Mouse (Mus musculus): ENCODE results near the gene Vrtn. TPM values are rescaled to one million over a fixed set of nuclear protein-coding genes. Genes with fewer than 3 reads are reported as not detected.
A peak's percentile ranks its signal among the peaks of the same experiment; 100 is the strongest.

Gene Vrtn
- total and polyA plus RNA-seq, 2 experiments from 2014 or later = 0.06 TPM; not detected in 1

- WGBS = 11% methylated on average over 6 of the region's 6 CpGs
- Histone ChIP-seq H3K4me3 (ENCODE audit: low read depth, low read length) (no peak overlapping the region), H3K4me1 (ENCODE audit: insufficient read depth) (no peaks in the 10 kb centered on the region), H3K9me3 (ENCODE audit: low read length) (no peaks in the 10 kb centered on the region), H3K36me3 (ENCODE audit: insufficient read depth) (no peaks in the 10 kb centered on the region), H3K27me3 (ENCODE audit: insufficient read depth, low read length) (peaks cover 38% of the 10 kb centered on the region), H3K27ac (ENCODE audit: low read depth, low read length) (no peak overlapping the region), H3K4me2 (ENCODE audit: low read depth) (no peak overlapping the region), H3K9ac (no peak overlapping the region)
- TF ChIP-seq CTCF (IDR thresholded peaks at IDR 0.05; ENCODE audit: low read depth) = no peak
- DNase-seq = no peak
- no peak for ATAC-seq
These were observed 566 bp upstream of the Vrtn start for GRCm38 (mm10) chr12:84640253-84640652.

- Histone ChIP-seq H3K27me3 (ENCODE audit: insufficient read depth, low read length) (no peaks in the 10 kb centered on the region), H3K4me3 (ENCODE audit: low read depth, low read length) (no peak overlapping the region), H3K9me3 (ENCODE audit: low read length) (no peaks in the 10 kb centered on the region), H3K9ac (no peak overlapping the region), H3K4me2 (ENCODE audit: low read depth) (no peak overlapping the region), H3K4me1 (ENCODE audit: insufficient read depth) (no peaks in the 10 kb centered on the region), H3K27ac (ENCODE audit: low read depth, low read length) (no peak overlapping the region), H3K36me3 (ENCODE audit: insufficient read depth) (no peaks in the 10 kb centered on the region)
- no peak for TF ChIP-seq CTCF (IDR thresholded peaks at IDR 0.05; ENCODE audit: low read depth)
- DNase-seq = no peak
- no peak for ATAC-seq
- WGBS = 93% methylated on average over 13 of the region's 13 CpGs
These were observed 9.4 kb downstream of the Vrtn start for GRCm38 (mm10) chr12:84650234-84650633.

GRCm38 (mm10) chr12:84653912-84654311 is 13.1 kb downstream of the Vrtn start:
- no peaks in the 10 kb centered on the region for H3K27me3 ChIP-seq (ENCODE audit: insufficient read depth, low read length)
- ATAC-seq (peak; percentile 73), DNase-seq (peak; percentile 88)
- no peaks in the 10 kb centered on the region for H3K9me3 ChIP-seq (ENCODE audit: low read length)
- no peak overlapping the region for H3K4me2 ChIP-seq (ENCODE audit: low read depth)
- no peaks in the 10 kb centered on the region for H3K36me3 ChIP-seq (ENCODE audit: insufficient read depth)
- 11% methylated on average over 3 of the region's 3 CpGs for WGBS
- no peak overlapping the region for H3K9ac ChIP-seq
- TF ChIP-seq CTCF (IDR thresholded peaks at IDR 0.05; ENCODE audit: low read depth) = peak; percentile 98
- no peak overlapping the region for H3K27ac ChIP-seq (ENCODE audit: low read depth, low read length)
- H3K4me1 ChIP-seq (ENCODE audit: insufficient read depth) = no peaks in the 10 kb centered on the region
- no peak overlapping the region for H3K4me3 ChIP-seq (ENCODE audit: low read depth, low read length)

- Histone ChIP-seq H3K27me3 (ENCODE audit: insufficient read depth, low read length) (no peaks in the 10 kb centered on the region), H3K4me1 (ENCODE audit: insufficient read depth) (no peaks in the 10 kb centered on the region), H3K36me3 (ENCODE audit: insufficient read depth) (no peaks in the 10 kb centered on the region), H3K27ac (ENCODE audit: low read depth, low read length) (no peak overlapping the region), H3K9ac (no peak overlapping the region), H3K4me3 (ENCODE audit: low read depth, low read length) (no peak overlapping the region), H3K4me2 (ENCODE audit: low read depth) (no peak overlapping the region), H3K9me3 (ENCODE audit: low read length) (no peaks in the 10 kb centered on the region)
- no peak for ATAC-seq
- no peak for DNase-seq
- peak; percentile 48 for TF ChIP-seq CTCF (IDR thresholded peaks at IDR 0.05; ENCODE audit: low read depth)
- 95% methylated on average over 3 of the region's 3 CpGs for WGBS
These were observed 29.7 kb downstream of the Vrtn start for GRCm38 (mm10) chr12:84670555-84670954.

GRCm38 (mm10) chr12:84671646-84672045 is 30.8 kb downstream of the Vrtn start:
- Histone ChIP-seq H3K9ac (no peak overlapping the region), H3K36me3 (ENCODE audit: insufficient read depth) (no peaks in the 10 kb centered on the region), H3K27me3 (ENCODE audit: insufficient read depth, low read length) (no peaks in the 10 kb centered on the region), H3K4me1 (ENCODE audit: insufficient read depth) (no peaks in the 10 kb centered on the region), H3K27ac (ENCODE audit: low read depth, low read length) (no peak overlapping the region), H3K9me3 (ENCODE audit: low read length) (no peaks in the 10 kb centered on the region), H3K4me3 (ENCODE audit: low read depth, low read length) (no peak overlapping the region), H3K4me2 (ENCODE audit: low read depth) (no peak overlapping the region)
- DNase-seq (no peak), ATAC-seq (no peak)
- no peak for TF ChIP-seq CTCF (IDR thresholded peaks at IDR 0.05; ENCODE audit: low read depth)
- WGBS = 43% methylated on average over 10 of the region's 10 CpGs

- ATAC-seq = no peak
These were observed 34.1 kb downstream of the Vrtn start for GRCm38 (mm10) chr12:84674666-84675526.

GRCm38 (mm10) chr12:84676011-84676410 is 35.2 kb downstream of the Vrtn start:
- Histone ChIP-seq H3K9me3 (ENCODE audit: low read length) (no peaks in the 10 kb centered on the region), H3K9ac (no peak overlapping the region), H3K4me3 (ENCODE audit: low read depth, low read length) (no peak overlapping the region), H3K27ac (ENCODE audit: low read depth, low read length) (no peak overlapping the region), H3K27me3 (ENCODE audit: insufficient read depth, low read length) (no peaks in the 10 kb centered on the region), H3K4me1 (ENCODE audit: insufficient read depth) (no peaks in the 10 kb centered on the region), H3K36me3 (ENCODE audit: insufficient read depth) (no peaks in the 10 kb centered on the region), H3K4me2 (ENCODE audit: low read depth) (no peak overlapping the region)
- WGBS = 80% methylated on average over 3 of the region's 3 CpGs
- ATAC-seq (no peak), DNase-seq (no peak)
- TF ChIP-seq CTCF (IDR thresholded peaks at IDR 0.05; ENCODE audit: low read depth) = no peak

More at GRCm38 (mm10) chr12:84674666-84675526, 34.1 kb downstream of the Vrtn start:
- Histone ChIP-seq H3K27ac (ENCODE audit: low read depth, low read length) (no peak overlapping the region), H3K4me2 (ENCODE audit: low read depth) (no peak overlapping the region), H3K9ac (no peak overlapping the region), H3K9me3 (ENCODE audit: low read length) (no peaks in the 10 kb centered on the region), H3K4me3 (ENCODE audit: low read depth, low read length) (no peak overlapping the region), H3K27me3 (ENCODE audit: insufficient read depth, low read length) (no peaks in the 10 kb centered on the region), H3K36me3 (ENCODE audit: insufficient read depth) (no peaks in the 10 kb centered on the region), H3K4me1 (ENCODE audit: insufficient read depth) (no peaks in the 10 kb centered on the region)
- no peak for DNase-seq
- 42% methylated on average over 14 of the region's 14 CpGs for WGBS
- TF ChIP-seq CTCF (IDR thresholded peaks at IDR 0.05; ENCODE audit: low read depth) = no peak

All from forebrain, postnatal 0 days (tissue).